Mouse (Mus musculus): ENCODE data around the gene Alox12b.

- TF ChIP-seq CHD2 (IDR thresholded peaks at IDR 0.05; ENCODE audit: low read depth, low read length), result no peak
- no peak for TF ChIP-seq ZC3H11A (IDR thresholded peaks at IDR 0.05; ENCODE audit: borderline replicate concordance, low read depth, low read length)
- no peak for TF ChIP-seq HCFC1 (IDR thresholded peaks at IDR 0.05; ENCODE audit: borderline replicate concordance, insufficient read depth, low read length)
- TF ChIP-seq MAFK (IDR thresholded peaks at IDR 0.05; ENCODE audit: insufficient read depth, low read depth, low read length), result no peak
Measured at GRCm38 (mm10) chr11:69128426-69129122, 28.2 kb upstream of the Alox12b start.
